Mouse (Mus musculus): Measurements from ENCODE around the gene Adora2b.

DNA sequence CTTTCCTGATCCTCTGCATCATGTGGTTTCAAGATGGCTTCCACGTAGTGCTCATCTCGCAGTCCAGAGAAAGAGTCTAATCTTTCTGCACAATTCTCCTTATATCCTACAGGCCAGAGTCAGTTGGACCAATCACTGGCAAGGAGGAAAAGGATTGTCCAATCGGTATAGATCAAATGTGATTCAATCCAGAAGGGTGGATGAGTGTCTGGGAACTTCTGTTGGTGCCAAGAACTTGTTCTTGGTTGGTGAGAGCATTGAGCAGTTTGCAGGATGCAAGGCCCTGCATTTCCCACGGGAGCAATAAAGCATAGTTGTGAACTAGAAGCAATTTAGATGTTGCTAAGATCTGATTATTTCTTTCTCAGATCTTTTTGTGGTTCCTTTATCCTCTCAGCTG, 4.3 kb upstream of the Adora2b start:
- no peak for TF ChIP-seq CTCF (IDR thresholded peaks at IDR 0.05; ENCODE audit: insufficient read depth, low read length)
- no peak for TF ChIP-seq POLR2A (IDR thresholded peaks at IDR 0.05; ENCODE audit: borderline replicate concordance, extremely low read depth, low read depth, low read length)

All from lung, adult 2 months (tissue).